Mouse (Mus musculus) ES-CJ7 (cell line): ENCODE measurements around the gene Smim1.

Experiments used
- DNase-seq: peaks from one replicate; pipeline ENCODE4 v3.0.0; 2011; ENCODE audit warnings: low read depth, low spot score

Gene Smim1

GRCm38 (mm10) chr4:154021432-154021831 is 4.6 kb downstream of the Smim1 start:
- DNase-seq, result no peak

- peak; percentile 68 for DNase-seq
Observed at GRCm38 (mm10) chr4:154019571-154019970, 6.5 kb downstream of the Smim1 start.

- DNase-seq, result no peak
Observed at GRCm38 (mm10) chr4:154015476-154015875, 10.6 kb downstream of the Smim1 start.

DNA sequence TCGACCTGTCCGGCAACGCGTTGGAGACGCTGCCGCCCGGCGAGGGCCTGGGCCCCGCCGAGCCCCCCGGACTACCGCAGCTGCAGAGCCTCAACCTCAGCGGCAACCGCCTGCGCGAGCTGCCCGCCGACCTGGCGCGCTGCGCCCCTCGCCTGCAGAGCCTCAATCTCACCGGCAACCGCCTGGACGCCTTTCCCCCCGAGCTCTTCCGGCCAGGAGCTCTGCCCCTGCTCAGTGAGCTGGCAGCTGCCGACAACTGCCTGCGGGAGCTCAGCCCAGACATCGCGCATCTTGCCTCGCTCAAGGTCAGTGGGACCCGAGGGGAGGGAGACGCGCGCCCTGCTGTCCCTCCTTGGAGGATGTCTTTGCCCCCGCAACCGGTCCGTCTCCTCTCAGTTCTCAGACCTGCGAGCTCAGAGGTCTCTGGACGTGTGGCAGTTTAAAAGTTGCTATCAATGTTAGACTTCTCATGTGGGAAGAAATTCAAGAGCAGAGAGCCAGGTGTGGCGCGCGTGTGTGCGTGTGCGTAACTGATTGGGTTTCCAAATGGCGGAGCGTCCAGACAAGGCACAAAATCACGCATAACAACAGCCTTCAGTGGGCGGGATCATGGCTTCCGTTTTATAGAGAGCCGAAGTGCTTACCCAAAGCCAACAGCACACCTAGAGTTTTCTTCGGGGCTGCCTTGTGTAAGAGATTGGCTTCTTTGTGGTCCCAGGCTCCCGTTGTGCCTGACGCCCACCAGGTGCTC is 13.7 kb downstream of the Smim1 start:
- peak; percentile 49 for DNase-seq

DNA sequence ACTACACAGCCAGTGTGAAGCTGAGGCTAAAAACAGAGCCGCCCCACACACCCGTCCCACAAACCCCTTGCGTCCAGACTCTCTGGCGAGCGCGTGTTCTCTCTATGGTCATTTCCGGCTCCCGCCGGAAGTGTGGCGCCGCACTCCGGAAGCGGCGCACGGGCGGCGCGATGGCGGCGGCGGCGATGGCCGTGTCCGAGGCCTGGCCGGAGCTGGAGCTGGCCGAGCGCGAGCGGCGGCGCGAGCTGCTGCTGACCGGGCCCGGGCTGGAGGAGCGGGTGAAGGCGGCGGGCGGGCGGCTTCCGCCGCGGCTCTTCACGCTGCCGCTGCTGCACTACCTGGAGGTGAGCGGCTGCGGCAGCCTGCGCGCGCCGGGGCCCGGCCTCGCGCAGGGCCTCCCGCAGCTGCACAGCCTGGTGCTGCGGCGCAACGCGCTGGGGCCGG is 14.4 kb downstream of the Smim1 start, which contains the start of gene Lrrc47:
Gene Lrrc47, plus strand, starts transcription at position 86 of the 444 bp plus-strand sequence.
- DNase-seq, result peak; percentile 80

DNA sequence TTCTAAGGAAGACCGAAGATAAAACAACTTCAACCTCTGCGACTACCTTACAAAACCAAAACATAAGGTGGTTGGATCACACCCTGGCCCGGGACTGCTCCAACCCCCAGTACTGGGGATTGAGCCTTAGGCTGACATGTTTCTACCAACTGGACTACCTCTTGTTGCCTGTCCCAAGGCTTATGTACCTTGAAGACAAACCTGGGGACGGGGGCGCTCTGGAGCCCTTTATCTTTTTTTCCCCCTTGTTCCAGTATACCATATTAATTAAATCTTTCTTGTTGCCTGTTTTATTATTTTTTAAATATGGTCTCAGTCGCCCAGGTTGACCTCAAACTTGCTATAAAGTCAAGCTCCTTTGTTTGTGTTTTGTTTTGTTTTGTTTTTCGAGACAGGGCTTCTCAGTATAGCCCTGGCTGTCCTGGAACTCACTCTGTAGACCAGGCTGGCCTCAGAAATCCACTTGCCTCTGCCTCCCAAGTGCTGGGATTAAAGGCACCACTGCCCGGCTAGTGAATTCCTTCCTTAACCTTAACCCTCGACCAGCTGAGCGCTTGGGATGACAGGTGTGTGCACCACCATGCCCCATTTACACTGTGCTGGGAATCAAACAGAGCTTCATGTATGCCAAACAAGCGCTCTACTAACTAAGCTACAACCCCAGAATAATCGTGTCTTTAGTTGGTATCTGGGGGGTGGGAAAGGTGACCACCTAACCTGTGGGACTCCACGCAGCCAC is 15.0 kb downstream of the Smim1 start:
- no peak for DNase-seq

- DNase-seq, result no peak
Observed at GRCm38 (mm10) chr4:154007759-154008158, 18.3 kb downstream of the Smim1 start.

DNA sequence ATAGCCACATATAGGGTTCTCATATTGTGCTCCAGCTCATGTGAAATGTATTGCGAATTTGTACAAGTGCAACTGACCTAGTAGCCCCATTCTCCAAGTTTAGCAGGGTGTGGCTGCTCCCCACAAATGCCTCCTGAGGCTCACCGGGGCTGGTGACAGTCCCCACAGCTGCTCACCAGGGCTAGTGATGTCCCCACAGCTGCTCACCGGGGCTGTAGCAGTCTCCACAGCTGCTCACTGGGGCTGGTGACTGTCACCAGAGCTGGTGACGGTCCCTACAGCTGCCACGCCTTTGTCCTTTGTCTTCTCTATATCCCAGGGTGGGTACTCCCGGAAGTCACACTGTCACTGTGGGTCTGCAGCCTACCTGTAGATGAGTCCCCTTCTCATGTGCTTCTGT is 19.8 kb downstream of the Smim1 start:
- DNase-seq, result no peak

GRCm38 (mm10) chr4:154005488-154005887 is 20.5 kb downstream of the Smim1 start:
- DNase-seq, result no peak

GRCm38 (mm10) chr4:153993505-153993904 is 32.5 kb downstream of the Smim1 start:
- DNase-seq, result peak; percentile 17

GRCm38 (mm10) chr4:153992715-153993114 is 33.3 kb downstream of the Smim1 start:
- DNase-seq, result no peak

GRCm38 (mm10) chr4:153980470-153980869 is 45.6 kb downstream of the Smim1 start:
- DNase-seq, result no peak

DNA sequence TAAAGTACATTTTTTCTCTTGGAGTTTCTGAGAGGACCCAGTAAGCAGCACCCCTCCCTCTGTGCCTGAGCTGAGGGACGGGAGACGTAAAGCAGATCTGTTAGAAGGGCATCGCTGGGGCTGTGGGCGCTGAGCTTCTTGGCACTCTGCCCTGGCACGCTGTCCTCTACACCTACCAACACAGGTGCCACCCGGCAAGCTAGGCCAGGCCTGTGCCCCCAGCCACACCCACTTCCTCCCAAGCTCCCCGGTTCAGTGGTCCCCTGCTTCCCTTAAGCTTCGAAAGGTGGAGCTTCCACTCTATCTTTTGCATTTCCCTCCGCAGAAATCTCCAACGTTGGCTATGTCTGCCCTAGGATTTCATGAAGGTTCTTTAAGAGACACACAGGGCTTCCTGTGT is 46.8 kb downstream of the Smim1 start:
- DNase-seq, result no peak

DNA sequence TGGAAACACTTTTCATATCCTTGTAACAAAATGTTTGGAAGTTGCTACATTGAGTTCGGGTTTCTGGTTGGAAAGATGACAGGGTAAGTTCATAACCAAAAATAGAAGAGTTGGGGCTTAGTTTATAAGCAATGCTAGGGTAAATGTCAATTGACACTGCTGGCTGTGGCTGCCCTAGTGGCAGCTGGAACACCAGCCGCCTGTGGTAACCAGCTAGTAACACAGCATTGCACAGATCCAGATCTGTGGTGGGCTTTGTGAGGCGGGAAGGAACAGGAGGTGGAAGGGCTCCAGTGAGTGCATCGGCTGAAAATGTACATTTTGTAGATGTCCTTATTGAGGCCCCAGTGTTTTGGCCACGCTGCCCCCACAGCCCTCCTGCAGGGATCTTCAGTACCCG is 50.3 kb downstream of the Smim1 start:
- no peak for DNase-seq

- DNase-seq, result no peak
Observed at GRCm38 (mm10) chr4:153975292-153975662, 50.8 kb downstream of the Smim1 start.

- peak; percentile 92 for DNase-seq
Observed at GRCm38 (mm10) chr4:153974431-153975291, 51.4 kb downstream of the Smim1 start, which contains the start of the genes Dffb and Cep104. Dffb (minus strand) TSS chr4:153975126. Cep104 (plus strand) TSS chr4:153975194.
